8 mouse cellular contexts compared by ENCODE assay signal in the genomic region with DNA sequence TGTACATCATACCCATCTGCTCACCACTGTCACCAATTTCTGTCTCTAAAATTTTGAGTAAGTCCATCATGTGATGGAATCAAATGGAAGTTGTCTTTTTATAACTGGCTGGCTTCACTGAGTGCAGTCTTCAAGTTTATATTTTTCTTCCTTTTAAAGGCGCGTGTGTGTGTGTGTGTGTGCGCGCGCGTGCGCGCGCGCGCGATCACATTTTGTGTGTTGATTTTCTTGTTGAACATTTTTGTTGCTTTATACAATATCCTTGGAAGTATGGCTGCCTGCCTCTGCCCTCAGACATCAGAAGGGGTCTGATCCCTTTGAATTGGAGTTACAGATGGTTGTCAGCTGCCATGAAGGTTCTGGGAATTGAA. TPM values are rescaled to one million over a fixed set of nuclear protein-coding genes. Genes with fewer than 3 reads are reported as not detected.
DNase-seq lines count a peak whose midpoint lies in the region; ATAC-seq and TF ChIP-seq lines count a peak whose summit lies in the region.

No protein-coding gene starts in this region.

- peaks cover 27% of the 10 kb centered on the region for H3K36me3 ChIP-seq in heart, embryonic 13.5 days
- peaks cover 33% of the 10 kb centered on the region for H3K36me3 ChIP-seq in ES-Bruce4 (ENCODE audit: control insufficient read depth, insufficient read depth, low read length, poor library complexity, severe bottlenecking)
- H3K36me3 ChIP-seq in forebrain, embryonic 10.5 days (replicated peaks): peaks cover 31% of the 10 kb centered on the region
- peaks cover 25% of the 10 kb centered on the region for H3K36me3 ChIP-seq in liver, embryonic 11.5 days (ENCODE audit: control insufficient read depth, insufficient read depth, low read length)

- no peak for DNase-seq in heart, adult 9 months (ENCODE audit: low spot score in 2 of 2)
- DNase-seq in forebrain, embryonic 10.5 days (ENCODE audit: extremely low spot score, low spot score): no peak
- DNase-seq in liver, embryonic 11.5 days (ENCODE audit: low spot score): no peak
- no peak for DNase-seq in ovary, postnatal 10 days (ENCODE audit: low spot score)
- DNase-seq in adrenal gland, adult 2 months: no peak
- DNase-seq in testis, postnatal 10 days (ENCODE audit: low spot score): no peak

- 54% methylated on average over 12 of the region's 12 CpGs for WGBS in heart, embryonic 13.5 days
- WGBS in forebrain, embryonic 10.5 days: 59% methylated on average over 12 of the region's 12 CpGs
- 61% methylated on average over 12 of the region's 12 CpGs for WGBS in liver, embryonic 11.5 days

- no peaks in the 10 kb centered on the region for H3K9me3 ChIP-seq in heart, embryonic 13.5 days
- no peaks in the 10 kb centered on the region for H3K9me3 ChIP-seq in ES-Bruce4 (replicated peaks; ENCODE audit: control insufficient read depth, insufficient read depth, low read length, poor library complexity, severe bottlenecking)
- H3K9me3 ChIP-seq in forebrain, embryonic 10.5 days: no peaks in the 10 kb centered on the region
- no peaks in the 10 kb centered on the region for H3K9me3 ChIP-seq in liver, embryonic 11.5 days (ENCODE audit: control insufficient read depth, low read length)

- H3K27me3 ChIP-seq in heart, embryonic 13.5 days (replicated peaks): no peaks in the 10 kb centered on the region
- H3K27me3 ChIP-seq in ES-Bruce4 (ENCODE audit: control insufficient read depth, insufficient read depth, low read length, poor library complexity, severe bottlenecking): no peaks in the 10 kb centered on the region
- H3K27me3 ChIP-seq in forebrain, embryonic 10.5 days (ENCODE audit: poor library complexity, severe bottlenecking): no peaks in the 10 kb centered on the region
- H3K27me3 ChIP-seq in liver, embryonic 11.5 days (replicated peaks; ENCODE audit: control insufficient read depth, insufficient read depth, low read length): no peaks in the 10 kb centered on the region

- peaks cover 20% of the 10 kb centered on the region for H3K4me1 ChIP-seq in heart, embryonic 13.5 days
- peaks cover 2% of the 10 kb centered on the region for H3K4me1 ChIP-seq in ES-Bruce4 (ENCODE audit: control insufficient read depth, insufficient read depth, low read length)
- H3K4me1 ChIP-seq in forebrain, embryonic 10.5 days: peaks cover 18% of the 10 kb centered on the region
- peaks cover 14% of the 10 kb centered on the region for H3K4me1 ChIP-seq in liver, embryonic 11.5 days (replicated peaks; ENCODE audit: control insufficient read depth, insufficient read depth, low read length)

- H3K4me2 ChIP-seq in heart, embryonic 13.5 days: peak overlapping the region; percentile 91
- peak overlapping the region; percentile 78 for H3K4me2 ChIP-seq in liver, embryonic 11.5 days

- ATAC-seq in heart, embryonic 13.5 days (ENCODE audit: extremely low read depth, insufficient number of reproducible peaks, low FRiP score, low TSS enrichment): no peak
- ATAC-seq in liver, embryonic 11.5 days (replicated peaks; ENCODE audit: low FRiP score): no peak

- peak overlapping the region; percentile 82 for H3K4me3 ChIP-seq in heart, embryonic 13.5 days
- H3K4me3 ChIP-seq in ES-Bruce4 (ENCODE audit: low read depth, low read length): no peak overlapping the region
- H3K4me3 ChIP-seq in forebrain, embryonic 10.5 days: peak overlapping the region; percentile 67
- H3K4me3 ChIP-seq in liver, embryonic 11.5 days (ENCODE audit: low read depth, low read length): peak overlapping the region; percentile 100

- H3K27ac ChIP-seq in heart, embryonic 13.5 days (replicated peaks): peak overlapping the region; percentile 95
- H3K27ac ChIP-seq in ES-Bruce4 (ENCODE audit: insufficient read depth, low read length): no peak overlapping the region
- no peak overlapping the region for H3K27ac ChIP-seq in forebrain, embryonic 10.5 days
- no peak overlapping the region for H3K27ac ChIP-seq in liver, embryonic 11.5 days (ENCODE audit: low read depth, low read length)

- no peak for TF ChIP-seq POLR2A in ES-Bruce4 (IDR thresholded peaks at IDR 0.05; ENCODE audit: insufficient read depth, low read length)

- H3K9ac ChIP-seq in heart, embryonic 13.5 days: peak overlapping the region; percentile 90
- H3K9ac ChIP-seq in ES-Bruce4 (ENCODE audit: low read depth, poor library complexity, severe bottlenecking): peak overlapping the region; percentile 99
- peak overlapping the region; percentile 76 for H3K9ac ChIP-seq in liver, embryonic 11.5 days (ENCODE audit: low read depth, low read length)

- TF ChIP-seq CTCF in ES-Bruce4 (IDR thresholded peaks at IDR 0.05; ENCODE audit: low read depth, low read length): no peak

- TF ChIP-seq EP300 in ES-Bruce4 (IDR thresholded peaks at IDR 0.05; ENCODE audit: insufficient read depth, low read depth, low read length): no peak

RNA-seq across cellular contexts. Expression of gene Rps6, which starts 0.8 kb away (rescaled TPM):
- polyA plus RNA-seq in heart, embryonic 13.5 days (2015; fragmentation: Nextera tagmentation; extraction: Ambion mirVana): 468 and 507 TPM in 2 replicates
- 2,690 and 2,954 TPM in 2 replicates for polyA plus RNA-seq in ES-Bruce4 (2011; ENCODE audit: insufficient read depth, insufficient read length, low read depth, missing spikeins)
- 678 and 683 TPM in 2 replicates for polyA plus RNA-seq in forebrain, embryonic 10.5 days (2016; fragmentation: Nextera tagmentation; extraction: Ambion mirVana)
- 1,053 and 1,060 TPM in 2 replicates for polyA plus RNA-seq in liver, embryonic 11.5 days (2014; fragmentation: Nextera tagmentation; extraction: Ambion mirVana)
- total RNA-seq in adrenal gland, adult 2 months (2021): 1,000 to 10,000 TPM in 1 of 2 experiments, 100 to 1,000 TPM in 1; 898 to 1,005 TPM
- 132 and 140 TPM in 2 replicates for polyA plus RNA-seq in adrenal gland, adult 2 months (2012; rRNA removed)

RNA-seq across cellular contexts. Expression of gene Acer2, which starts 16.1 kb away (rescaled TPM):
- polyA plus RNA-seq in heart, embryonic 13.5 days (2015; fragmentation: Nextera tagmentation; extraction: Ambion mirVana): 28.3 and 31.4 TPM in 2 replicates
- 20.8 and 22.1 TPM in 2 replicates for polyA plus RNA-seq in ES-Bruce4 (2011; ENCODE audit: insufficient read depth, insufficient read length, low read depth, missing spikeins)
- 8.0 and 8.8 TPM in 2 replicates for polyA plus RNA-seq in forebrain, embryonic 10.5 days (2016; fragmentation: Nextera tagmentation; extraction: Ambion mirVana)
- polyA plus RNA-seq in liver, embryonic 11.5 days (2014; fragmentation: Nextera tagmentation; extraction: Ambion mirVana): 16.3 and 19.4 TPM in 2 replicates
- total RNA-seq in adrenal gland, adult 2 months (2021): 10 to 100 TPM; 18.5 to 18.9 TPM
- 16.2 and 17.4 TPM in 2 replicates for polyA plus RNA-seq in adrenal gland, adult 2 months (2012; rRNA removed)
